10 mouse cellular contexts compared by ENCODE assay signal in genomic region chr7:143951172-143951571, GRCm38 (mm10). TPM values are rescaled to one million over a fixed set of nuclear protein-coding genes. Genes with fewer than 3 reads are reported as not detected.
A peak's percentile ranks its signal among the peaks of the same experiment; 100 is the strongest.
DNase-seq lines count a peak whose midpoint lies in the region; TF ChIP-seq lines count a peak whose summit lies in the region.
"Had no signal": no experiment of that assay in that cellular context is flagged by ENCODE, and none has a peak within 500 bp of the region (broad histone marks: within the 10 kb centered on the region; RNA-seq: fewer than 3 reads in every experiment).

No protein-coding gene starts in this region.

- DNase-seq in gastrocnemius, postnatal 14 days: peak; percentile 10
- DNase-seq in gastrocnemius, adult 18-20 months (ENCODE audit: low spot score): no peak
- DNase-seq in urinary bladder, adult 18-20 months (ENCODE audit: low spot score in 2 of 2): peak; percentile 33 to 46
- no peak for DNase-seq in urinary bladder, postnatal 10 days (ENCODE audit: low spot score)
- no peak for DNase-seq in layer of hippocampus, adult 2 months (ENCODE audit: low spot score in 2 of 2)
- peak; percentile 56 for DNase-seq in thymus, postnatal 4 days
- DNase-seq in spleen, postnatal 4 days (ENCODE audit: low spot score in 2 of 2): no peak
- DNase-seq in cerebellum, adult 8-10 months: no peak

- H3K4me3 ChIP-seq in layer of hippocampus, adult 2 months: no peak overlapping the region
- H3K4me3 ChIP-seq: embryonic facial prominence, embryonic 12.5 days; neural tube, embryonic 13.5 days had no signal

- TF ChIP-seq CTCF in layer of hippocampus, adult 2 months (conservative IDR thresholded peaks at IDR 0.05): peak; percentile 68

- H3K27ac ChIP-seq in layer of hippocampus, adult 2 months: no peak overlapping the region
- H3K27ac ChIP-seq: embryonic facial prominence, embryonic 12.5 days; neural tube, embryonic 13.5 days had no signal

- intact Hi-C loops in gastrocnemius, postnatal 14 days (cut with DNase I; ENCODE audit: low total_unique reads): no loop called here

RNA-seq across cellular contexts. Expression of gene Shank2, which starts 50.6 kb away (rescaled TPM):
- total RNA-seq in gastrocnemius, postnatal 14 days (2021): under 1 TPM; 0.07 to 0.39 TPM
- total RNA-seq in gastrocnemius, adult 18-20 months (2021): under 1 TPM; 0.11 to 0.12 TPM
- total RNA-seq in layer of hippocampus, adult 2 months (2021): 100 to 1,000 TPM; 133 to 138 TPM

Comparison
In these comparisons a context has a peak if more than half of its experiments do, and no peak if none do; other contexts are left out.
1. DNase-seq: peak in gastrocnemius, postnatal 14 days (single experiment), urinary bladder, adult 18-20 months (2 of 2) and thymus, postnatal 4 days (single experiment); none in gastrocnemius, adult 18-20 months (single experiment), urinary bladder, postnatal 10 days (single experiment), layer of hippocampus, adult 2 months (0 of 2), spleen, postnatal 4 days (0 of 2) and cerebellum, adult 8-10 months (single experiment).
2. RNA of gene Shank2, which starts 50.6 kb away (total RNA-seq): 133 to 138 TPM in layer of hippocampus, adult 2 months; 0.07 to 0.39 TPM in gastrocnemius, postnatal 14 days and 0.11 to 0.12 TPM in gastrocnemius, adult 18-20 months; every median in the first group is over 10 times any median in the second.